8 mouse cellular contexts compared by ENCODE assay signal in genomic region chr11:70525184-70525678, GRCm38 (mm10). TPM values are rescaled to one million over a fixed set of nuclear protein-coding genes. Genes with fewer than 3 reads are reported as not detected.
A peak's percentile ranks its signal among the peaks of the same experiment; 100 is the strongest.
DNase-seq lines count a peak whose midpoint lies in the region; ATAC-seq and TF ChIP-seq lines count a peak whose summit lies in the region.

TSS of gene Psmb6 (plus strand) at chr11:70525367.

- under 1% methylated on average over 26 of the region's 26 CpGs for WGBS in forebrain, embryonic 12.5 days
- under 1% methylated on average over 25 of the region's 26 CpGs for WGBS in heart, postnatal 0 days
- 0% methylated on average over 25 of the region's 26 CpGs for WGBS in liver, embryonic 16.5 days (ENCODE audit: insufficient replicate concordance)
- under 1% methylated on average over 25 of the region's 26 CpGs for WGBS in neural tube, embryonic 13.5 days

- peak; percentile 95 for DNase-seq in c-Kit-positive CD71-positive TER-119-positive erythroid progenitor cells, embryonic 14.5 days (ENCODE audit: low spot score)
- peak; percentile 99 for DNase-seq in heart, postnatal 0 days (ENCODE audit: low spot score)
- peak; percentile 89 to 94 for DNase-seq in kidney, postnatal 4 days

- peak within 1 kb of the TSS; percentile 81 for H3K9ac ChIP-seq in forebrain, embryonic 12.5 days
- H3K9ac ChIP-seq in heart, postnatal 0 days (replicated peaks; ENCODE audit: low read depth, low read length) = peak within 1 kb of the TSS; percentile 73
- H3K9ac ChIP-seq in liver, embryonic 16.5 days (ENCODE audit: low read depth, low read length) = peak within 1 kb of the TSS; percentile 80
- peak within 1 kb of the TSS; percentile 87 for H3K9ac ChIP-seq in neural tube, embryonic 13.5 days

- H3K4me3 ChIP-seq in E14TG2a.4 (replicated peaks; ENCODE audit: low read length) = peak within 1 kb of the TSS; percentile 99
- H3K4me3 ChIP-seq in forebrain, embryonic 12.5 days (replicated peaks) = peak within 1 kb of the TSS; percentile 72
- H3K4me3 ChIP-seq in heart, postnatal 0 days (ENCODE audit: low read depth, low read length) = peak within 1 kb of the TSS; percentile 62
- H3K4me3 ChIP-seq in liver, embryonic 16.5 days (ENCODE audit: low read depth, low read length) = peak within 1 kb of the TSS; percentile 85
- peak within 1 kb of the TSS; percentile 69 for H3K4me3 ChIP-seq in neural tube, embryonic 13.5 days
- H3K4me3 ChIP-seq in testis, adult 2 months (ENCODE audit: control insufficient read depth, low read depth, low read length) = peak within 1 kb of the TSS; percentile 91

- TF ChIP-seq CTCF in E14TG2a.4 (conservative IDR thresholded peaks at IDR 0.05; ENCODE audit: low read length) = no peak
- no peak for TF ChIP-seq CTCF in heart, postnatal 0 days (IDR thresholded peaks at IDR 0.05; ENCODE audit: low read depth)
- no peak for TF ChIP-seq CTCF in testis, adult 2 months (IDR thresholded peaks at IDR 0.05; ENCODE audit: control insufficient read depth, insufficient read depth, insufficient replicate concordance, low read depth, low read length)

- peak; percentile 93 for ATAC-seq in forebrain, embryonic 12.5 days (ENCODE audit: low FRiP score)
- ATAC-seq in heart, postnatal 0 days (ENCODE audit: insufficient read depth, low read depth) = peak; percentile 95
- peak; percentile 95 for ATAC-seq in liver, embryonic 16.5 days (ENCODE audit: low read depth)
- ATAC-seq in neural tube, embryonic 13.5 days (ENCODE audit: low read depth) = peak; percentile 95

- no peaks in the 10 kb centered on the region for H3K9me3 ChIP-seq in E14TG2a.4 (ENCODE audit: low read length)
- no peaks in the 10 kb centered on the region for H3K9me3 ChIP-seq in forebrain, embryonic 12.5 days
- H3K9me3 ChIP-seq in heart, postnatal 0 days (replicated peaks; ENCODE audit: control insufficient read depth, low read length) = no peaks in the 10 kb centered on the region
- H3K9me3 ChIP-seq in liver, embryonic 16.5 days (replicated peaks; ENCODE audit: control insufficient read depth, low read length) = no peaks in the 10 kb centered on the region
- no peaks in the 10 kb centered on the region for H3K9me3 ChIP-seq in neural tube, embryonic 13.5 days

- peaks cover 42% of the 10 kb centered on the region for H3K4me1 ChIP-seq in E14TG2a.4 (replicated peaks; ENCODE audit: low read depth, low read length)
- peaks cover 15% of the 10 kb centered on the region for H3K4me1 ChIP-seq in forebrain, embryonic 12.5 days
- H3K4me1 ChIP-seq in heart, postnatal 0 days (ENCODE audit: control insufficient read depth, insufficient read depth) = no peaks in the 10 kb centered on the region
- H3K4me1 ChIP-seq in liver, embryonic 16.5 days (ENCODE audit: control insufficient read depth, low read depth, low read length) = peaks cover 9% of the 10 kb centered on the region
- peaks cover 22% of the 10 kb centered on the region for H3K4me1 ChIP-seq in neural tube, embryonic 13.5 days (replicated peaks)
- peaks cover 7% of the 10 kb centered on the region for H3K4me1 ChIP-seq in testis, adult 2 months (ENCODE audit: control insufficient read depth, insufficient read depth, low read length)

- H3K27me3 ChIP-seq in E14TG2a.4 (ENCODE audit: insufficient read depth, low read length) = peaks cover 8% of the 10 kb centered on the region
- H3K27me3 ChIP-seq in forebrain, embryonic 12.5 days = no peaks in the 10 kb centered on the region
- H3K27me3 ChIP-seq in heart, postnatal 0 days (ENCODE audit: control insufficient read depth, insufficient read depth, low read length) = no peaks in the 10 kb centered on the region
- H3K27me3 ChIP-seq in liver, embryonic 16.5 days (ENCODE audit: control insufficient read depth, insufficient read depth, low read depth, low read length) = peaks cover 3% of the 10 kb centered on the region
- no peaks in the 10 kb centered on the region for H3K27me3 ChIP-seq in neural tube, embryonic 13.5 days
- H3K27me3 ChIP-seq in testis, adult 2 months (ENCODE audit: control insufficient read depth, insufficient read depth, low read length) = no peaks in the 10 kb centered on the region

- TF ChIP-seq POLR2A in testis, adult 2 months (IDR thresholded peaks at IDR 0.05; ENCODE audit: control insufficient read depth, low read depth, low read length) = peak; percentile 86

- H3K4me2 ChIP-seq in forebrain, embryonic 12.5 days = peak within 1 kb of the TSS; percentile 84
- H3K4me2 ChIP-seq in heart, postnatal 0 days (ENCODE audit: low read depth, low read length) = peak within 1 kb of the TSS; percentile 72
- H3K4me2 ChIP-seq in liver, embryonic 16.5 days (ENCODE audit: low read depth, low read length) = peak within 1 kb of the TSS; percentile 82
- H3K4me2 ChIP-seq in neural tube, embryonic 13.5 days = peak within 1 kb of the TSS; percentile 83

- peaks cover 38% of the 10 kb centered on the region for H3K36me3 ChIP-seq in E14TG2a.4 (ENCODE audit: insufficient read depth, low read length)
- H3K36me3 ChIP-seq in forebrain, embryonic 12.5 days (replicated peaks) = peaks cover 35% of the 10 kb centered on the region
- peaks cover 24% of the 10 kb centered on the region for H3K36me3 ChIP-seq in heart, postnatal 0 days (replicated peaks; ENCODE audit: control insufficient read depth, insufficient read depth, low read length)
- H3K36me3 ChIP-seq in liver, embryonic 16.5 days (ENCODE audit: control insufficient read depth, insufficient read depth) = peaks cover 10% of the 10 kb centered on the region
- peaks cover 30% of the 10 kb centered on the region for H3K36me3 ChIP-seq in neural tube, embryonic 13.5 days
- no peaks in the 10 kb centered on the region for H3K36me3 ChIP-seq in testis, adult 2 months (ENCODE audit: control insufficient read depth, insufficient read depth, low read length)

- TF ChIP-seq EP300 in heart, postnatal 0 days (IDR thresholded peaks at IDR 0.05; ENCODE audit: low read depth) = 0 out of 2 replicates have a peak, but pooled peaks have one; percentile 32

- H3K27ac ChIP-seq in forebrain, embryonic 12.5 days = no peak within 1 kb of the TSS
- H3K27ac ChIP-seq in heart, postnatal 0 days (ENCODE audit: low read depth) = no peak within 1 kb of the TSS; the same call in 1 of the 2 replicates
- H3K27ac ChIP-seq in liver, embryonic 16.5 days (ENCODE audit: low read length) = peak within 1 kb of the TSS; percentile 53
- peak within 1 kb of the TSS; percentile 68 for H3K27ac ChIP-seq in neural tube, embryonic 13.5 days (replicated peaks)
- H3K27ac ChIP-seq in testis, adult 2 months (ENCODE audit: control insufficient read depth, insufficient read depth, low read depth, low read length) = peak within 1 kb of the TSS; percentile 68; the same call in 1 of the 2 replicates

RNA-seq across cellular contexts. Expression of gene Psmb6, which starts in this region (rescaled TPM):
- 758 and 788 TPM in 2 replicates for polyA plus RNA-seq in forebrain, embryonic 12.5 days (2016; fragmentation: Nextera tagmentation; extraction: Ambion mirVana)
- total RNA-seq in heart, postnatal 0 days (2014; rRNA removed; ENCODE audit: low replicate concordance) = 474 and 521 TPM in 2 replicates
- 640 and 644 TPM in 2 replicates for polyA plus RNA-seq in heart, postnatal 0 days (2015; fragmentation: Nextera tagmentation; extraction: Ambion mirVana)
- polyA plus RNA-seq in liver, embryonic 16.5 days (2015; fragmentation: Nextera tagmentation; extraction: Ambion mirVana) = 291 and 307 TPM in 2 replicates
- 814 and 884 TPM in 2 replicates for polyA plus RNA-seq in neural tube, embryonic 13.5 days (2015; fragmentation: Nextera tagmentation; extraction: Ambion mirVana)
- polyA plus RNA-seq in testis, adult 2 months (2012; rRNA removed) = 385 and 389 TPM in 2 replicates

Comparison
In these comparisons a context has a peak if more than half of its experiments do, and no peak if none do; other contexts are left out.
1. H3K27ac ChIP-seq: peak in liver, embryonic 16.5 days (single experiment), neural tube, embryonic 13.5 days (single experiment) and testis, adult 2 months (single experiment); none in forebrain, embryonic 12.5 days (single experiment) and heart, postnatal 0 days (single experiment).
2. Peak in every context shown above with its lines, with median percentiles within 50 percentile points of each other: H3K4me3 ChIP-seq, DNase-seq, ATAC-seq, H3K4me2 ChIP-seq and H3K9ac ChIP-seq.